In the genomic region with DNA sequence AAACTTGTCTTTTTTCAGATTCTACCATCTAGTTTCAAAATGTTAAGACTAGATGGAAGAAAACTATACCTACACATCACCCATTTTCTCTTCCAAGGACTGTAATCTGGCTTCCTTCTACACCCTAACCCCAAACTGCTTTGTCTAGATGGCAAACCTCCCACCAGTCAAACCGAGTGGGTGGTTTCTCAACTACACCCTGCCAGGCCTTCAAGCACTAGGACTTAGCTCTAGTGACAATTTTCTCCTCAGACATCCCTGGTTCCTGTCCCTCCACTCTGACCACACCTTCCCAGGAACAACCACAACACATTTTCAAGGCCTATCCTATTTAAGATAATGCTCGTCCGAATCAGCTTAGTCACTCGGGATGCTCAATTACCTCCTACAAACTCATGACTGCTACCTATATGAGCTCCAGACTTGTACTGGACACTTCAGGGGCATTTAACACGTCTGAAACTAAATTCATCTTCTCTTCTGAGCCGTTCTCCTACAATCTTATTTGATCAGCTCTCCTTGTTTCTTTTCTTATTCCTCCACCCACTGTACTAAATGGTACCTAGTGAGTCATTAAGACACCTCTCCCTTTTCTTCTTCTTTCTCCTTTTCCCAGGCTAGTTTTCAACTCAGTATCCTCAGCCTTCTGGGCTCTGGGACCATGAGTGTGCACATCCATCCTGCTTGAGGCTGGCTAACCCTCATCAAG, we compare ENCODE assay signal across 17 mouse cellular contexts. TPM values are rescaled to one million over a fixed set of nuclear protein-coding genes. Genes with fewer than 3 reads are reported as not detected.
DNase-seq lines count a peak whose midpoint lies in the region; ATAC-seq and TF ChIP-seq lines count a peak whose summit lies in the region.
"Had no signal": no experiment of that assay in that cellular context is flagged by ENCODE, and none has a peak within 500 bp of the region (broad histone marks: within the 10 kb centered on the region; RNA-seq: fewer than 3 reads in every experiment).

No protein-coding gene starts in this region.

- H3K9ac ChIP-seq in heart, embryonic 13.5 days = no peak overlapping the region
- H3K9ac ChIP-seq in liver, postnatal 0 days (replicated peaks) = peak overlapping the region; percentile 30; the same call in 1 of the 2 replicates
- H3K9ac ChIP-seq: embryonic facial prominence, embryonic 12.5 days; kidney, embryonic 15.5 days; limb, embryonic 13.5 days; midbrain, embryonic 12.5 days had no signal

- intact Hi-C loops in heart, postnatal 25 days (cut with DNase I) = loop anchor here (10.0 kb wide), 1 partner anchor 135 kb away; no protein-coding TSS in a partner anchor
- intact Hi-C loops in gastrocnemius, postnatal 36 days (cut with DNase I) = no loop called here

- DNase-seq in heart, postnatal 25 days (ENCODE audit: low spot score) = no peak
- DNase-seq in liver, postnatal 0 days = no peak
- DNase-seq in gastrocnemius, postnatal 36 days = no peak
- no peak for DNase-seq in cerebellum, postnatal 14 days
- DNase-seq: cerebellum, postnatal 10 days; heart, adult 18-20 months; thymus, postnatal 14 days had no signal

- H3K4me3 ChIP-seq in heart, embryonic 13.5 days = no peak overlapping the region
- H3K4me3 ChIP-seq in bone marrow, adult 2 months (replicated peaks; ENCODE audit: control insufficient read depth, low read depth, low read length) = no peak overlapping the region
- no peak overlapping the region for H3K4me3 ChIP-seq in liver, postnatal 0 days (ENCODE audit: low read depth, low read length)
- H3K4me3 ChIP-seq: embryonic facial prominence, embryonic 12.5 days; kidney, embryonic 15.5 days; layer of hippocampus, adult 2 months; limb, embryonic 13.5 days; midbrain, embryonic 12.5 days had no signal

- no peak for TF ChIP-seq CTCF in bone marrow, adult 2 months (IDR thresholded peaks at IDR 0.05; ENCODE audit: control insufficient read depth, insufficient read depth, low read length)
- TF ChIP-seq CTCF in liver, postnatal 0 days (IDR thresholded peaks at IDR 0.05; ENCODE audit: low read depth) = no peak

- WGBS in heart, embryonic 13.5 days = 57% methylated on average over 6 of the region's 6 CpGs
- WGBS in bone marrow, adult 2 months = 44% methylated on average over 6 of the region's 6 CpGs
- 45% methylated on average over 6 of the region's 6 CpGs for WGBS in liver, postnatal 0 days (ENCODE audit: insufficient replicate concordance)

- peaks cover 9% of the 10 kb centered on the region; the same call in 1 of the 2 replicates for H3K36me3 ChIP-seq in heart, embryonic 13.5 days
- no peaks in the 10 kb centered on the region for H3K36me3 ChIP-seq in liver, postnatal 0 days (replicated peaks; ENCODE audit: insufficient read depth, low read length)
- H3K36me3 ChIP-seq: embryonic facial prominence, embryonic 12.5 days; kidney, embryonic 15.5 days; limb, embryonic 13.5 days; midbrain, embryonic 12.5 days had no signal

- TF ChIP-seq EP300 in liver, postnatal 0 days (IDR thresholded peaks at IDR 0.05; ENCODE audit: low read depth) = no peak

- no peaks in the 10 kb centered on the region for H3K27me3 ChIP-seq in heart, embryonic 13.5 days (replicated peaks)
- H3K27me3 ChIP-seq in liver, postnatal 0 days (ENCODE audit: insufficient read depth, low read length) = no peaks in the 10 kb centered on the region
- H3K27me3 ChIP-seq: embryonic facial prominence, embryonic 12.5 days; kidney, embryonic 15.5 days; limb, embryonic 13.5 days; midbrain, embryonic 12.5 days had no signal

- H3K27ac ChIP-seq in heart, embryonic 13.5 days (replicated peaks) = no peak overlapping the region; the same call in 1 of the 2 replicates
- H3K27ac ChIP-seq in bone marrow, adult 2 months (ENCODE audit: control insufficient read depth, insufficient read depth, low read depth, low read length, poor library complexity) = 0 out of 2 replicates have a peak overlapping the region, but pooled peaks have one; percentile 48
- H3K27ac ChIP-seq in liver, postnatal 0 days (ENCODE audit: low read depth) = peak overlapping the region; percentile 79
- H3K27ac ChIP-seq: embryonic facial prominence, embryonic 12.5 days; kidney, embryonic 15.5 days; layer of hippocampus, adult 2 months; limb, embryonic 13.5 days; midbrain, embryonic 12.5 days; stomach, postnatal 0 days had no signal

- peaks cover 60% of the 10 kb centered on the region for H3K4me1 ChIP-seq in heart, embryonic 13.5 days
- H3K4me1 ChIP-seq in bone marrow, adult 2 months (ENCODE audit: control insufficient read depth, insufficient read depth, low read length) = peaks cover 6% of the 10 kb centered on the region; the same call in 1 of the 2 replicates
- H3K4me1 ChIP-seq in liver, postnatal 0 days (ENCODE audit: insufficient read depth) = peaks cover 44% of the 10 kb centered on the region

- no peak for ATAC-seq in heart, embryonic 13.5 days (ENCODE audit: extremely low read depth, insufficient number of reproducible peaks, low FRiP score, low TSS enrichment)
- ATAC-seq in erythroid progenitor cell, adult 5-6 weeks (replicated peaks; ENCODE audit: low FRiP score, poor library complexity, severe bottlenecking) = peak; percentile 62
- ATAC-seq in liver, postnatal 0 days = peak; percentile 13; the same call in 1 of the 2 replicates
- ATAC-seq: lung, postnatal 0 days had no signal

- peak overlapping the region; percentile 26 for H3K4me2 ChIP-seq in heart, embryonic 13.5 days
- H3K4me2 ChIP-seq in liver, postnatal 0 days (ENCODE audit: low read depth, low read length) = peak overlapping the region; percentile 56
- H3K4me2 ChIP-seq: embryonic facial prominence, embryonic 12.5 days; kidney, embryonic 15.5 days; limb, embryonic 13.5 days; midbrain, embryonic 12.5 days had no signal

- no peaks in the 10 kb centered on the region for H3K9me3 ChIP-seq in heart, embryonic 13.5 days
- H3K9me3 ChIP-seq in liver, postnatal 0 days (ENCODE audit: low read length) = no peaks in the 10 kb centered on the region
- H3K9me3 ChIP-seq: embryonic facial prominence, embryonic 12.5 days; kidney, embryonic 15.5 days; limb, embryonic 13.5 days; midbrain, embryonic 12.5 days had no signal

- no peak for TF ChIP-seq POLR2A in bone marrow, adult 2 months (IDR thresholded peaks at IDR 0.05; ENCODE audit: borderline replicate concordance, control insufficient read depth, low read depth, low read length)

RNA-seq across cellular contexts. Expression of a gene that starts 5.5 kb away (rescaled TPM):
- 16.8 and 17.2 TPM in 2 replicates for polyA plus RNA-seq in heart, embryonic 13.5 days (2015; fragmentation: Nextera tagmentation; extraction: Ambion mirVana)
- 10 to 100 TPM; 29.9 to 34.8 TPM for total RNA-seq in heart, postnatal 25 days (2021)
- polyA plus RNA-seq in bone marrow, adult 2 months (2011; ENCODE audit: insufficient read depth, insufficient read length, low replicate concordance, missing spikeins) = 21.1 and 26.4 TPM in 2 replicates
- 50.5 and 104 TPM in 2 replicates for total RNA-seq in erythroid progenitor cell, adult 5-6 weeks (2015; ENCODE audit: low replicate concordance)
- 18.5 and 44.3 TPM in 2 replicates for total RNA-seq in erythroid progenitor cell, adult 5-6 weeks (2017; ENCODE audit: low replicate concordance)
- 11.3 and 12.5 TPM in 2 replicates for polyA plus RNA-seq in liver, postnatal 0 days (2015; fragmentation: Nextera tagmentation; extraction: Ambion mirVana)
- total RNA-seq in gastrocnemius, postnatal 36 days (2021) = 10 to 100 TPM; 11.2 to 11.6 TPM
